Mouse (Mus musculus) small intestine, adult 2 months (tissue): Measurements from ENCODE around the gene Gtf2e1.

Source experiments
- CTCF ChIP-seq: fragments of 200-500 bp; IDR thresholded peaks from 2 replicates; pipeline ENCODE4 v1.5.1; 2012; ENCODE audit warnings: low read depth, mild to moderate bottlenecking, control low read depth, inconsistent platforms, low read length, moderate library complexity, mixed read lengths; ENCODE audit not compliant: insufficient replicate concordance, insufficient read length; ENCODE audit errors: extremely low read depth
- POLR2A ChIP-seq: fragments of 200-500 bp; IDR thresholded peaks from 2 replicates; pipeline ENCODE4 v1.6.1; 2012; ENCODE audit warnings: low read depth, mild to moderate bottlenecking, control low read depth, inconsistent platforms, low read length, moderate library complexity

- TF ChIP-seq POLR2A (no peak), CTCF (no peak)
These were observed 24.9 kb downstream of the Gtf2e1 start for GRCm38 (mm10) chr16:37514644-37515043.
